Mouse (Mus musculus) granulocyte monocyte progenitor cell, adult 5-6 weeks (primary cell): ENCODE data around the gene Fes. TPM values are rescaled to one million over a fixed set of nuclear protein-coding genes. Genes with fewer than 3 reads are reported as not detected.

Source experiments
- ATAC-seq: replicated peaks from 2 replicates; pipeline ENCODE4 v1.8.0; 2016; ENCODE audit warnings: mild to moderate bottlenecking, moderate TSS enrichment, inconsistent platforms; ENCODE audit not compliant: poor library complexity, severe bottlenecking
- total RNA-seq, 2 experiments: library from RNA; stranded (forward) in 1 of 2; stranded (reverse) in 1 of 2; fragments of 200-712, 200-1000 nt in 1 of 2; fragments of >200 nt in 1 of 2; fragmentation: Nextera tagmentation in 1 of 2; gene quantifications; 2 replicates each; pipeline ENCODE4 v1.2.3; 2014 to 2017

Gene Fes
- total RNA-seq, 2 experiments from 2014 or later: 141 to 176 TPM

DNA sequence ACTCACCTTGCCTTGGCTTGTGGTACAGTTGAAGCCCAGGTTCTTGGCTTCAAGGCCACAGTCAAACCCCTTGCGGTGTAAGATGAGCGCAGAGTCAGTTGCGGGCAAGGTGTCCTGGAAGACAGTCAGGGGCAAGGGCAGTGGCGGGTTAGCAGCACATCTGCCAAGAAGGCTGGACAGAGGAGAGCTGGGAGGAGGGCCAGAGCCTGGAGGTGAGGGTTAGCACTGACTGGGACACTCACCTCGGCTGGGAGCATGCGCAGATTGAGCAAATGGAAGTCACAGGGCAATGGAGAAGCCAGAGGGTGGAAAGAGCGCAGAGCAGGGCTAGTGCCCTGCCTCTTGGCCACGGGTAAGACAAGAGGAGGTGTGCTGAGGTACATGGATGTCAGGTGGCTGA lies 34.8 kb downstream of the Fes start:
- ATAC-seq: no peak

DNA sequence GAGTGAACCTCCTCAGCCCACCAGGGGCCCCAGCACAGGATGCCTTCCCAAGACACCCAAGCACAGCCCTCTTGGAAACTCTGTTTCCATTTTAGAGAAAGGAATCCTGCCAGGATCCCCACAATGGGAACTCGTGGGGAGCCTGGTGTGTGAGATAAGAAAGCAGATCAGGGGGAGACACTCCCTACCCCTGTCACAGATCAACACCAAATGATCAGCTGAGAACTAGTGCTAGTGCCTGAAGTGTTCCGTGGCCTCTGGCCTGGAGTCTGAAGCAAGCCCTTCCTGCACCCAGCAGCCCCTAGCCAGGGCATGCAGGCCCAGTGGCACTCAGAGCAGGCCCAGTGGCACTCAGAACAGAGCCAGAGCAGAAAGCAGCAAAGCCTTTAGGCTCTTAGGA lies 36.9 kb downstream of the Fes start:
- no peak for ATAC-seq

GRCm38 (mm10) chr7:80347670-80348586 lies 39.8 kb downstream of the Fes start:
- no peak for ATAC-seq

DNA sequence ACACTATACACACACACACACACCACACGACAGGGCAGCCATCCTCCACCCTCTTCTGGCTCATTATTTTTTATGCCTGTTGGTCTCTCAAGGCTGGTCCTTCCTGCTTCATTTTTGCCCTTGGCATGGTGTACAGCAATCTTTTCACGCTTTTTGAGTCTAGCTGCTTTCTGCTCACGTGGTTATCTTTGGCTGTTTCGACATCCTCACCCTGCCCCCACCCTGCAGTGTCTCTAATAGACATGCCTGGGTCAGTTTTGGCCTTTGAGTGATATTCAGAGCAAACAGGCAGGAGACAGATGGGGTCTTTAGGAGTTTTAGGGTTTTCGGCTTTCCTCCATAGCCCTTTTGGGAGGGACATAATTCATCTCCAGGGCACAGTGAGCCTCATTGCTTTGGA lies 40.9 kb downstream of the Fes start:
- no peak; the same call in 1 of the 2 replicates for ATAC-seq

- ATAC-seq: no peak
These were observed 41.6 kb downstream of the Fes start for GRCm38 (mm10) chr7:80346173-80346572.

- no peak for ATAC-seq
These were observed 44.3 kb downstream of the Fes start for GRCm38 (mm10) chr7:80343270-80344018.

- peak; percentile 56 for ATAC-seq
These were observed 44.9 kb downstream of the Fes start, which contains the start of gene Hddc3 for GRCm38 (mm10) chr7:80342858-80343257. Hddc3 (plus strand) TSS chr7:80343104.

DNA sequence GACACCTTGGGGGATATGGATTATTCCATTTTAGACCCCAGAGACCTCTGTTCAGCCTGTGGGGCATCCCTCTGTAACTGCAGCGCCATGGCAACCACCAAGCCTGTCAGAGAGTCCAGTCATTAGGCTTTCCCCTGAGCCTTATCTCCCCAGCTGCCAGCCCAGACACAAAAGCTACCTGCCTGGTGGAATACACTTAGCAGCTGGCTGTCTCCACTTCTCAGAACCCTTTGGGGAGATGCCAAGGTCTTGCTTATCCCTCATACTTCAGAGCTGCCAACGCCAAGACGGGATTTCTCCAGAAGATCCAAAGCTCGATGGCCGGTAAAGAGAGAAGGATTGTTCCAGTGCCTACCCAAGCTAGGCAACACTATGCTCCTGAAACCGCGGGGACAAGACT lies 46.0 kb downstream of the Fes start:
- no peak for ATAC-seq

DNA sequence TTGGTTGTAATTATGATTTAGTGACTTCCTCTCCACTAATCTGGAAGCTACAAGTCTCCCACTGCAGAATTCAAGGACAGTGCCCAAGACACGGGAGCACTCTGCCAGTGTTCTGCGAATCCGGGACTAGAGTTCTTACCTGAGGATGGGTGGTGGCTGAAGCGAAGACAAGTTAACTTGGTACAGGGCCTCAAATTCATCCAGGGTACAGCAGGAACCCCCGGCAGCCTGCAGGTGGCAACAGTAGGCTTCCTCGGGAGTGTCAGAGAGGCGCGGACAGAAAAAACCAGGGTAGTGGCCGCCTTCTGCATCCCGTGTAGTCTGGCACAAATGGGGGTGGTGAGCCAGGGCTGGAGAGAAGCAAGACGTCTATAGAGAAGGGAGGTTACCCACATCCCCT lies 47.0 kb downstream of the Fes start, which contains the start of gene Unc45a:
TSS of gene Unc45a (minus strand) at position 213 of the 400 bp plus-strand sequence.
- ATAC-seq: peak; percentile 61

DNA sequence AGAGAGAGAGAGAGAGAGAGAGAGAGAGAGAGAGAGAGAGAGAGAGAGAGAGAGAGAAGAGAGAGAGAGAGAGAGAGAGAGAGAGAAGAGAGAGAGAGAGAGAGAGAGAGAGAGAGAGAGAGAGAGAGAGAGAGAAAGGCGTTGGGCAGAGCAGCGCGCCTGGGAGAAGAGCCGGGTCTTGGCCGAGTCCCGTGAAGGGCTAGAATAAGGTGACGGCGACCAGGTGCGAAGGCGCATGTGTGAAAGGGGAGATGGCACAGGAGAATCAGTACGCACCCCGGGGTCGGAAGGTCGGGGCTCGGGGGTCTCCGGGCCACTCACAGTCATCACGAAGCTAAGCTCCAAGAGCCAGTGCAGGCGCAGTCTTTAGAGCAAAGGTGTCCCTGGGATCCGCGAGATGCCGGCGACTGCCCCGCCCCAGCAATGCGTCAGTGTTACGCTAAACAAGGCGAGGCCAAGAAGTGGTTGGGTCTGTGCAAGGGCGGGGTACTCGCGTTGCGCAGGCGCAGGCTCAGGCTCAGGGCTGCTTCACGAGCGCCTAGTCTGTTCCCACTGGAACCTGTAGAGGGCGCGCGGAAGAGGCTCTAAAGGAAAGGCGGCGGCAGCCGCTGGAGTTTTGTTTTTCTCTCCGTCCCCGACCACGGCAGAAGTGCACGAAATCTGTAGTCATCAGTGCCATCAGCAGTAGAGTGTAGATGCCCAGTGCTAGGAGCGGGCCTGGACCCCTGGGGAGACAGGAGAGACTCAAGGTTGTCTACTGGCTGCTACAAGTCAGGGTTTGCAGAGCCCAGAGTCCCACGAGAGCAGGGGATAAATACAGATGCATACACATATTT lies 47.7 kb downstream of the Fes start:
- peak; percentile 83 for ATAC-seq

GRCm38 (mm10) chr7:80339371-80339770 lies 48.4 kb downstream of the Fes start:
- ATAC-seq: no peak

DNA sequence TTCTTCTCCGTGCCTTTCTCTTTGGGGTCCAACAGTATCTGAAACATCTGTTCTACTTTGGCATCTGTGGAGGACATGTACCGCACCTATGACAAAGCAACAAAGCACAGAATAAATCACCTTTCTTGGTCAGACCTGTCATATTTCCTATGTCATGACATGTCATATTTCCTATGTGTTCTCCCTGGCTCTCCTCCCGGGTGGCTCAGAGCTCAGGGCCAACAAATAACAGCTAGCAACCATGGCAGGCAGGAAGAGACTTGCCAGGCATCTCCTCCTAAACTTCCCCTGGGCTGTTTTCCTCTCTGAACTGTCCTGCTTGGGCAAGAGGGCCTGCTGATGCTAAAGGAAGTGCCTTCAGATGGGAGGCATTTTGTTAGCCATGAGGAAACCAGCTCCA lies 50.8 kb downstream of the Fes start:
- ATAC-seq: no peak

GRCm38 (mm10) chr7:80334848-80335247 lies 52.9 kb downstream of the Fes start:
- no peak for ATAC-seq

GRCm38 (mm10) chr7:80331433-80331832 lies 56.3 kb downstream of the Fes start:
- ATAC-seq: no peak

- ATAC-seq: no peak
These were observed 57.5 kb downstream of the Fes start for GRCm38 (mm10) chr7:80330278-80330677.

Other genes starting within 250 kb of the Fes start
- gene Sema4b, start 201.1 kb downstream of the Fes start, total RNA-seq (2014; fragmentation: Nextera tagmentation): 6.2 and 6.6 TPM in 2 replicates
- 3.6 and 4.4 TPM in 2 replicates for gene Sema4b, start 201.1 kb downstream of the Fes start, total RNA-seq (2017)
- 45.3 and 77.8 TPM in 2 replicates for gene Cib1, start 155.1 kb downstream of the Fes start, total RNA-seq (2014; fragmentation: Nextera tagmentation)
- 25.0 and 67.5 TPM in 2 replicates for gene Cib1, start 155.1 kb downstream of the Fes start, total RNA-seq (2017)
- 4.5 and 10.0 TPM in 2 replicates for gene Gdpgp1, start 155.1 kb downstream of the Fes start, total RNA-seq (2014; fragmentation: Nextera tagmentation)
- gene Gdpgp1, start 155.1 kb downstream of the Fes start, total RNA-seq (2017): 1.9 and 3.0 TPM in 2 replicates
- 0.36 TPM in 1 of 2 replicates, not detected in the other for gene Ttll13, start 141.6 kb downstream of the Fes start, total RNA-seq (2014; fragmentation: Nextera tagmentation)
- not detected in 2 replicates for gene Ttll13, start 141.6 kb downstream of the Fes start, total RNA-seq (2017)
- 23.7 and 33.5 TPM in 2 replicates for gene Ngrn, start 126.7 kb downstream of the Fes start, total RNA-seq (2014; fragmentation: Nextera tagmentation)
- gene Ngrn, start 126.7 kb downstream of the Fes start, total RNA-seq (2017): 21.2 and 33.9 TPM in 2 replicates
- 45.6 and 48.1 TPM in 2 replicates for gene Vps33b, start 118.3 kb downstream of the Fes start, total RNA-seq (2014; fragmentation: Nextera tagmentation)
- gene Vps33b, start 118.3 kb downstream of the Fes start, total RNA-seq (2017): 24.2 and 31.8 TPM in 2 replicates
- 40.7 and 42.7 TPM in 2 replicates for gene Prc1, start 93.5 kb downstream of the Fes start, total RNA-seq (2014; fragmentation: Nextera tagmentation)
- 141 and 156 TPM in 2 replicates for gene Prc1, start 93.5 kb downstream of the Fes start, total RNA-seq (2017)
- 20.6 and 23.6 TPM in 2 replicates for gene Rccd1, start 63.5 kb downstream of the Fes start, total RNA-seq (2014; fragmentation: Nextera tagmentation)
- gene Rccd1, start 63.5 kb downstream of the Fes start, total RNA-seq (2017): 16.4 and 23.0 TPM in 2 replicates
- gene Unc45a, start 46.9 kb downstream of the Fes start, total RNA-seq (2014; fragmentation: Nextera tagmentation): 8.1 and 13.9 TPM in 2 replicates
- 20.2 and 22.4 TPM in 2 replicates for gene Unc45a, start 46.9 kb downstream of the Fes start, total RNA-seq (2017)
- gene Hddc3, start 44.8 kb downstream of the Fes start, total RNA-seq (2014; fragmentation: Nextera tagmentation): 10.3 and 14.5 TPM in 2 replicates
- gene Hddc3, start 44.8 kb downstream of the Fes start, total RNA-seq (2017): 15.9 and 22.4 TPM in 2 replicates
- gene Man2a2, start 16.6 kb downstream of the Fes start, total RNA-seq (2014; fragmentation: Nextera tagmentation): 60.4 and 74.6 TPM in 2 replicates
- 32.7 and 36.7 TPM in 2 replicates for gene Man2a2, start 16.6 kb downstream of the Fes start, total RNA-seq (2017)
- gene Furin, start 17.5 kb upstream of the Fes start, total RNA-seq (2014; fragmentation: Nextera tagmentation): 25.5 and 25.6 TPM in 2 replicates
- 5.0 and 10.1 TPM in 2 replicates for gene Furin, start 17.5 kb upstream of the Fes start, total RNA-seq (2017)
- 49.2 and 57.4 TPM in 2 replicates for gene Blm, start 147.2 kb upstream of the Fes start, total RNA-seq (2014; fragmentation: Nextera tagmentation)
- gene Blm, start 147.2 kb upstream of the Fes start, total RNA-seq (2017): 37.3 and 39.0 TPM in 2 replicates